Mouse (Mus musculus) ES-Bruce4 (cell line): ENCODE measurements around the gene Cd79b. TPM values are rescaled to one million over a fixed set of nuclear protein-coding genes. Genes with fewer than 3 reads are reported as not detected.

Experiments used
- H3K27ac ChIP-seq: 2 replicates; pipeline ENCODE4 v1.5.1; 2012; ENCODE audit warnings: low read length, inconsistent platforms; ENCODE audit not compliant: insufficient read depth
- H3K27me3 ChIP-seq: 2 replicates; pipeline ENCODE4 v1.6.1; 2012; ENCODE audit warnings: mild to moderate bottlenecking, low read length, inconsistent platforms; ENCODE audit not compliant: control insufficient read depth, poor library complexity, insufficient read depth, severe bottlenecking
- H3K36me3 ChIP-seq: 2 replicates; pipeline ENCODE4 v1.6.1; 2012; ENCODE audit warnings: inconsistent platforms, mild to moderate bottlenecking, low read length, moderate library complexity; ENCODE audit not compliant: control insufficient read depth, poor library complexity, insufficient read depth, severe bottlenecking
- H3K4me1 ChIP-seq: one replicate; pipeline ENCODE4 v1.8.1; 2011; ENCODE audit warnings: low read length; ENCODE audit not compliant: control insufficient read depth, insufficient read depth
- H3K4me3 ChIP-seq: 2 replicates; pipeline ENCODE4 v1.5.1; 2011; ENCODE audit warnings: low read depth, mild to moderate bottlenecking, low read length
- H3K9ac ChIP-seq: 2 replicates; pipeline ENCODE4 v1.6.1; 2012; ENCODE audit warnings: low read depth, mild to moderate bottlenecking, inconsistent platforms; ENCODE audit not compliant: poor library complexity, severe bottlenecking
- H3K9me3 ChIP-seq: replicated peaks from 2 replicates; pipeline ENCODE4 v1.6.1; 2012; ENCODE audit warnings: mild to moderate bottlenecking, low read length, inconsistent platforms; ENCODE audit not compliant: control insufficient read depth, poor library complexity, insufficient read depth, severe bottlenecking
- CTCF ChIP-seq: IDR thresholded peaks from one replicate; pipeline ENCODE4 v1.8.1; 2011; ENCODE audit warnings: low read depth, low read length
- EP300 ChIP-seq: IDR thresholded peaks from 2 replicates; pipeline ENCODE4 v1.6.1; 2011; ENCODE audit warnings: low read depth, low read length; ENCODE audit not compliant: insufficient read depth
- POLR2A ChIP-seq: IDR thresholded peaks from one replicate; pipeline ENCODE4 v1.8.1; 2011; ENCODE audit warnings: low read length; ENCODE audit not compliant: insufficient read depth
- polyA plus RNA-seq: library from polyadenylated mRNA; stranded (reverse); fragments of >200 nt; gene quantifications from 2 replicates; pipeline ENCODE4 v1.2.4, GENCODE M21; 2011; ENCODE audit warnings: low read depth; ENCODE audit not compliant: missing spikeins, insufficient read depth, insufficient read length

Cd79b gene
- polyA plus RNA-seq, 1 experiment = 1.5 TPM

GRCm38 (mm10) chr11:106266431-106266830, 48.1 kb downstream of the Cd79b start:
- H3K4me1 ChIP-seq = no peaks in the 10 kb centered on the region
- no peaks in the 10 kb centered on the region for H3K9me3 ChIP-seq
- H3K27ac ChIP-seq = no peak overlapping the region
- H3K9ac ChIP-seq = no peak overlapping the region
- H3K4me3 ChIP-seq = no peak overlapping the region
- TF ChIP-seq POLR2A = no peak
- no peak for TF ChIP-seq EP300
- TF ChIP-seq CTCF = no peak
- no peaks in the 10 kb centered on the region for H3K27me3 ChIP-seq
- peaks cover 48% of the 10 kb centered on the region for H3K36me3 ChIP-seq

GRCm38 (mm10) chr11:106265570-106265969, 49.0 kb downstream of the Cd79b start:
- Histone ChIP-seq H3K4me3 (no peak overlapping the region), H3K9me3 (no peaks in the 10 kb centered on the region), H3K27me3 (no peaks in the 10 kb centered on the region), H3K9ac (no peak overlapping the region), H3K27ac (no peak overlapping the region), H3K4me1 (no peaks in the 10 kb centered on the region), H3K36me3 (peaks cover 56% of the 10 kb centered on the region)
- TF ChIP-seq CTCF = no peak
- no peak for TF ChIP-seq EP300
- TF ChIP-seq POLR2A = no peak

GRCm38 (mm10) chr11:106264988-106265387, 49.6 kb downstream of the Cd79b start:
- TF ChIP-seq POLR2A = no peak
- TF ChIP-seq CTCF = no peak
- TF ChIP-seq EP300 = no peak
- Histone ChIP-seq H3K36me3 (peaks cover 56% of the 10 kb centered on the region), H3K4me1 (no peaks in the 10 kb centered on the region), H3K9me3 (no peaks in the 10 kb centered on the region), H3K4me3 (no peak overlapping the region), H3K9ac (no peak overlapping the region), H3K27ac (no peak overlapping the region), H3K27me3 (no peaks in the 10 kb centered on the region)

- Histone ChIP-seq H3K4me1 (no peaks in the 10 kb centered on the region), H3K9ac (no peak overlapping the region), H3K4me3 (no peak overlapping the region), H3K9me3 (no peaks in the 10 kb centered on the region), H3K36me3 (peaks cover 59% of the 10 kb centered on the region), H3K27me3 (no peaks in the 10 kb centered on the region), H3K27ac (no peak overlapping the region)
- TF ChIP-seq EP300 (no peak), POLR2A (no peak), CTCF (no peak)
Measured at GRCm38 (mm10) chr11:106263963-106264362, 50.6 kb downstream of the Cd79b start.

Other genes with a start within 250 kb of the Cd79b start
- gene Taco1, start 248.7 kb downstream of the Cd79b start, polyA plus RNA-seq = 9.8 and 11.6 TPM in 2 replicates
- 44.6 and 46.1 TPM in 2 replicates for gene Map3k3, start 230.1 kb downstream of the Cd79b start, polyA plus RNA-seq
- gene Gm10840, start 153.9 kb downstream of the Cd79b start, polyA plus RNA-seq = not detected in 2 replicates
- gene Limd2, start 153.9 kb downstream of the Cd79b start, polyA plus RNA-seq = 53.7 and 57.2 TPM in 2 replicates
- 29.8 and 34.2 TPM in 2 replicates for gene Strada, start 112.6 kb downstream of the Cd79b start, polyA plus RNA-seq
- 93.2 and 119 TPM in 2 replicates for gene Ccdc47, start 98.4 kb downstream of the Cd79b start, polyA plus RNA-seq
- gene Ddx42, start 97.8 kb downstream of the Cd79b start, polyA plus RNA-seq = 73.2 and 75.4 TPM in 2 replicates
- gene Ftsj3, start 58.7 kb downstream of the Cd79b start, polyA plus RNA-seq = 139 and 156 TPM in 2 replicates
- 170 and 188 TPM in 2 replicates for gene Psmc5, start 58.6 kb downstream of the Cd79b start, polyA plus RNA-seq
- gene Smarcd2, start 41.8 kb downstream of the Cd79b start, polyA plus RNA-seq = 75.6 and 78.1 TPM in 2 replicates
- gene Tcam1, start 38.1 kb downstream of the Cd79b start, polyA plus RNA-seq = 0.44 and 0.45 TPM in 2 replicates
- not detected in 2 replicates for gene Gh, start 12.9 kb downstream of the Cd79b start, polyA plus RNA-seq
- gene Scn4a, start 38.5 kb upstream of the Cd79b start, polyA plus RNA-seq = not detected in 2 replicates
- not detected in 2 replicates for gene Prr29, start 50.7 kb upstream of the Cd79b start, polyA plus RNA-seq
- not detected in 2 replicates for gene Icam2, start 73.3 kb upstream of the Cd79b start, polyA plus RNA-seq
- gene Ern1, start 173.1 kb upstream of the Cd79b start, polyA plus RNA-seq = 9.4 and 10.1 TPM in 2 replicates